Mouse (Mus musculus): ENCODE results near the gene Zmym6.

Gene Zmym6

GRCm38 (mm10) chr4:127076875-127077548 is at the start of gene Zmym6:
Gene Zmym6 (plus strand): TSS chr4:127077383.
- CTCF ChIA-PET: interaction anchor here (0.7 kb wide), 1 partner anchor 44 kb away, joined by 3 read pairs; no protein-coding TSS in a partner anchor

- CTCF ChIA-PET: interaction anchor here (0.6 kb wide), 1 partner anchor 23 kb away, joined by 3 read pairs; no protein-coding TSS in a partner anchor
Observed at GRCm38 (mm10) chr4:127037158-127037557, 40.0 kb upstream of the Zmym6 start.

GRCm38 (mm10) chr4:127037908-127038827 is 39.0 kb upstream of the Zmym6 start:
- CTCF ChIA-PET: interaction anchor here (0.6 kb wide), 1 partner anchor 215 kb away, joined by 19 read pairs; no protein-coding TSS in a partner anchor

GRCm38 (mm10) chr4:127038828-127039349 is 38.3 kb upstream of the Zmym6 start:
- CTCF ChIA-PET: no interaction called here

GRCm38 (mm10) chr4:127039871-127040483 is 37.2 kb upstream of the Zmym6 start:
- CTCF ChIA-PET: no interaction called here

GRCm38 (mm10) chr4:127043540-127043939 is 33.6 kb upstream of the Zmym6 start:
- CTCF ChIA-PET: interaction anchor here (0.7 kb wide), 1 partner anchor 11 kb away, joined by 14 read pairs; no protein-coding TSS in a partner anchor

- CTCF ChIA-PET: no interaction called here
Observed at GRCm38 (mm10) chr4:127051121-127051520, 26.1 kb upstream of the Zmym6 start.

GRCm38 (mm10) chr4:127053071-127053470 is 24.1 kb upstream of the Zmym6 start:
- CTCF ChIA-PET: no interaction called here

GRCm38 (mm10) chr4:127054522-127055198 is 22.5 kb upstream of the Zmym6 start:
- CTCF ChIA-PET: interaction anchor here (0.7 kb wide), 1 partner anchor 11 kb away, joined by 14 read pairs; no protein-coding TSS in a partner anchor

- CTCF ChIA-PET: interaction anchor here (0.6 kb wide), 1 partner anchor 23 kb away, joined by 3 read pairs; no protein-coding TSS in a partner anchor
Observed at GRCm38 (mm10) chr4:127060585-127061290, 16.4 kb upstream of the Zmym6 start, which contains the start of gene Zmym1. Gene Zmym1 (minus strand): TSS chr4:127061152.

- CTCF ChIA-PET: no interaction called here
Observed at GRCm38 (mm10) chr4:127064051-127064450, 13.1 kb upstream of the Zmym6 start.

- CTCF ChIA-PET: no interaction called here
Observed at GRCm38 (mm10) chr4:127074915-127075314, 2.3 kb upstream of the Zmym6 start.

- CTCF ChIA-PET: interaction anchor here (0.7 kb wide), 1 partner anchor 95 kb away, joined by 3 read pairs; no protein-coding TSS in a partner anchor
Observed at GRCm38 (mm10) chr4:127080806-127081205, 3.6 kb downstream of the Zmym6 start.

- CTCF ChIA-PET: no interaction called here
Observed at GRCm38 (mm10) chr4:127083131-127083530, 5.9 kb downstream of the Zmym6 start.

GRCm38 (mm10) chr4:127085761-127086160 is 8.6 kb downstream of the Zmym6 start:
- CTCF ChIA-PET: interaction anchor here (0.7 kb wide), 1 partner anchor 377 kb away, joined by 6 read pairs; no protein-coding TSS in a partner anchor

GRCm38 (mm10) chr4:127091188-127091587 is 14.0 kb downstream of the Zmym6 start:
- CTCF ChIA-PET: no interaction called here

- CTCF ChIA-PET: no interaction called here
Observed at GRCm38 (mm10) chr4:127095090-127095489, 17.9 kb downstream of the Zmym6 start.

GRCm38 (mm10) chr4:127099552-127099951 is 22.4 kb downstream of the Zmym6 start:
- CTCF ChIA-PET: interaction anchor here (0.7 kb wide), 2 partner anchors 32 to 149 kb away, joined by 3 read pairs; no protein-coding TSS in a partner anchor

- CTCF ChIA-PET: interaction anchor here (0.6 kb wide), 1 partner anchor 60 kb away, joined by 3 read pairs; no protein-coding TSS in a partner anchor
Observed at GRCm38 (mm10) chr4:127107566-127107965, 30.4 kb downstream of the Zmym6 start.

GRCm38 (mm10) chr4:127110570-127110969 is 33.4 kb downstream of the Zmym6 start:
- CTCF ChIA-PET: no interaction called here

Measured in spleen, embryonic (tissue).